Mouse (Mus musculus) forebrain, postnatal 0 days (tissue): ENCODE measurements at regions not wholly inside any gene's neighbourhood (a gene's known extent, or its start where the extent isn't known, plus 50 kb on each side); places are given as distances from the start of the nearest gene placed in this dataset.

ENCODE experiments used
- ATAC-seq: fragments of 200-750 bp; cut with Nextera tagmentation; 2 replicates; pipeline ENCODE4 v1.8.0; 2017; ENCODE audit warnings: mild to moderate bottlenecking, moderate library complexity
- DNase-seq: peaks from one replicate; pipeline ENCODE4 v3.0.0-alpha.2; 2015
- H3K27ac ChIP-seq: fragments of 300-500 bp; sonication (generic); 2 replicates; pipeline ENCODE4 v1.5.1; 2014; ENCODE audit warnings: low read depth, mild to moderate bottlenecking, antibody characterized with exemption, low read length, moderate library complexity, mixed read lengths
- H3K27me3 ChIP-seq: fragments of 300-500 bp; sonication (generic); 2 replicates; pipeline ENCODE4 v1.6.1; 2014; ENCODE audit warnings: mild to moderate bottlenecking, low read length, mixed read lengths; ENCODE audit not compliant: insufficient read depth
- H3K36me3 ChIP-seq: fragments of 300-500 bp; sonication (generic); 2 replicates; pipeline ENCODE4 v1.6.1; 2014; ENCODE audit warnings: mild to moderate bottlenecking, moderate library complexity; ENCODE audit not compliant: insufficient read depth
- H3K4me1 ChIP-seq: fragments of 300-500 bp; sonication (generic); 2 replicates; pipeline ENCODE4 v1.6.1; 2014; ENCODE audit warnings: antibody characterized with exemption; ENCODE audit not compliant: insufficient read depth
- H3K4me2 ChIP-seq: fragments of 300-500 bp; sonication (generic); 2 replicates; pipeline ENCODE4 v1.6.1; 2014; ENCODE audit warnings: low read depth, mild to moderate bottlenecking, moderate library complexity
- H3K4me3 ChIP-seq: fragments of 300-500 bp; sonication (generic); 2 replicates; pipeline ENCODE4 v1.5.1; 2014; ENCODE audit warnings: low read depth, low read length, mixed read lengths
- H3K9ac ChIP-seq: fragments of 300-500 bp; sonication (generic); 2 replicates; pipeline ENCODE4 v1.6.1; 2014; ENCODE audit warnings: mild to moderate bottlenecking
- H3K9me3 ChIP-seq: fragments of 300-500 bp; sonication (generic); 2 replicates; pipeline ENCODE4 v1.6.1; 2016; ENCODE audit warnings: low read length
- CTCF ChIP-seq: sonication (generic); IDR thresholded peaks from 2 replicates; pipeline ENCODE4 v1.5.1; 2016; ENCODE audit warnings: antibody characterized with exemption, control low read depth, low read depth
- WGBS: fragments of 180-500 bp; shearing (Covaris S2); extraction: QIAGEN DNeasy Blood & Tissue Kit; methylation state at CpG from one replicate; pipeline ENCODE4 v1.1.7; 2014; 5-methylcytosine and 5-hydroxymethylcytosine counted together

DNA sequence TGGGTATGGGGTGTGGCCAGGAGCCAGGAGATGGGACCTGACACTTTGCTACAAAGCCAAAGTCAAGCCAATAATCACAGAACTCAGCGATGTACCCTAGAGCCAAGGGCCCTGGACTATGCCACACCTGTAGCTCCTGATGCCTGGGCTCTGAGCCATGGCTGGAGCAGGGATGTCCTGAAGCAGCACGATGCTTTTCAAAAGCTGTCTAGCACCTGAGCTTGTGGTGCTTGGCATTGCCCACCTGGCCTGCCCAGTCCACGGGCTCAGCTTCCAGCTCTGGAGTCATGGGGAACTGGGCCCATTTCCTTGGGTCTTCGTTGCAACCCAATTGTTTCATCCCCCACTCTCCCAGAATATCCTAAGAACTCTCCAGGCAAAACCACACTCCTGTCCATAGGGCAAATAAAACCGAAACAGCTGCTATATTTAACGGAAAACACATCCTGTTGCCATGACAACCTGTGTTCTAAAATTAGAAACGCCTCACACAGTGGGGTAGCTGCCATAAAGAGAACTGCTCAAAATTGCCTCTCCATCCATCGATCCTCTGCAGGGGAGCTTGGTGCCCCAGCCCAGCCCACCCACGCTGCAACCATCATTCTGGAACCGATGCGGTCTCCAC lies 102.2 kb downstream of the Ndufa10 start:
- DNase-seq (peak; percentile 89), ATAC-seq (peak; percentile 87)
- Histone ChIP-seq H3K27ac (peak overlapping the region; percentile 68), H3K4me1 (peaks cover 18% of the 10 kb centered on the region), H3K27me3 (no peaks in the 10 kb centered on the region), H3K9ac (no peak overlapping the region), H3K4me2 (peak overlapping the region; percentile 35), H3K4me3 (no peak overlapping the region), H3K36me3 (no peaks in the 10 kb centered on the region), H3K9me3 (no peaks in the 10 kb centered on the region)
- TF ChIP-seq CTCF, result no peak
- WGBS, result 27% methylated on average over 11 of the region's 11 CpGs

DNA sequence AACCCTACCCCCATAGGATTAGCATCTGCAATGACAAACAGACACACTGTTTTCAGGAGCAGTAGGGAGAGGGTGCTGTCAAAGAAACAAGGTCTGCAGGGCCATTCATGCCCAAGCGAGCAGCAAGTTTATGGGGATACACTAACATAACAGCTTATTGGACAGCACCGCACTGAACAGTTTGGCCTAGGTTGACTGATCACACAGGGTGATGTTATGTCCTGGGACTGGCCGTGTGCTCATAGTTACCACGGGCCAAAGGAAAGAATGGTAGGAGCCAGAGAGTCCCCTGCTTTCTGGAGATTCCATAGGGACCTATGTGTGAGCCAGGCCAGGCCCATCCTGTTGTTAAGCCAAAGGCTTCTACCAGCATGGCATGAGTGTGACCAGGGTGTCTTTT lies 102.8 kb downstream of the Ndufa10 start:
- H3K9ac ChIP-seq, result no peak overlapping the region
- ATAC-seq, result no peak
- no peak for DNase-seq
- WGBS, result 87% methylated on average over 4 of the region's 4 CpGs
- H3K36me3 ChIP-seq, result no peaks in the 10 kb centered on the region
- H3K27ac ChIP-seq, result no peak overlapping the region; the same call in 1 of the 2 replicates
- H3K27me3 ChIP-seq, result no peaks in the 10 kb centered on the region
- no peak overlapping the region for H3K4me2 ChIP-seq
- TF ChIP-seq CTCF, result no peak
- H3K9me3 ChIP-seq, result no peaks in the 10 kb centered on the region
- H3K4me3 ChIP-seq, result no peak overlapping the region
- H3K4me1 ChIP-seq, result peaks cover 18% of the 10 kb centered on the region

DNA sequence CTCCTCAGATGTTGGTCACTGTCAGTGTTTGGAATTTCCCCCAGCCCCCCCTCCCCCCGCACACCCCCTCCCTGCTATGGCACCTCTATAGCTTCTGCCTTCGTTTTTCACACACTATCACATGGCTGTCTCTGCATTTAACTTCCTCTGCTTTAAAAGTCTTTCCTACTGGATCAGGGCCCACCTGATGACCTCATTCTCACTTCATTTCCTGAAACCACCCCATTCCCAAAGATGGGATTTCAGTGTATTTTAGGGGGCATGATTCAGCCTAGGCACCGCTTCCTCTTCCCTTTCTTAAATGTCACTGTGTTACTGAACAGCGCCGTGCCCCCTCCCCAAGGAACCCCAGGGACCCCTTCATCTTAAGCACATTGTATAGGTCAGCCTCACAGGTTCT lies 103.7 kb downstream of the Ndufa10 start:
- Histone ChIP-seq H3K4me3 (no peak overlapping the region), H3K9ac (no peak overlapping the region), H3K27ac (no peak overlapping the region), H3K36me3 (no peaks in the 10 kb centered on the region), H3K9me3 (no peaks in the 10 kb centered on the region), H3K27me3 (no peaks in the 10 kb centered on the region), H3K4me1 (peaks cover 18% of the 10 kb centered on the region), H3K4me2 (no peak overlapping the region)
- DNase-seq, result no peak
- 87% methylated on average over 5 of the region's 5 CpGs for WGBS
- no peak for ATAC-seq
- TF ChIP-seq CTCF, result no peak

DNA sequence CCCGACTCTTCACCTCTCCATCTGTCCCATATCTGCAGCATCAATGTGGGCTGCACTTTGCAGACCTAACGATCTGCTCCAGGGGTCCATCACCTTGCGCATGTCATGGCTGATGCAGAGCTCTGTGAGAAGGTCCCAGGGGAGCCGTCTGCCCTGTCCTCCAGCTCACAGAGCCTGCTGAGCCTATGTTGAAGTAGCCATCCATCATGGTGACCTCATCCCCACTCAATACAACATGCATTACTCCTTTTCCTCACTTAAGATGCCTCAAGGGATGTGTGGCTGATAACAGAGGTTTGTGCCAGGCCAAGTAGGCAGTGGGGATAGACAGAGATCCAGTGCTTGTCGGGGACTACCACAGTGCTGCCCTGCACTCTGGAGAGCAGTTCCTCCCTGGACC lies 107.4 kb downstream of the Ndufa10 start:
- no peak overlapping the region for H3K27ac ChIP-seq
- 89% methylated on average over 5 of the region's 5 CpGs for WGBS
- H3K4me1 ChIP-seq, result peaks cover 5% of the 10 kb centered on the region
- H3K36me3 ChIP-seq, result no peaks in the 10 kb centered on the region
- DNase-seq, result no peak
- H3K9ac ChIP-seq, result no peak overlapping the region
- no peak overlapping the region for H3K4me2 ChIP-seq
- H3K27me3 ChIP-seq, result no peaks in the 10 kb centered on the region
- no peak for ATAC-seq
- TF ChIP-seq CTCF, result no peak
- no peaks in the 10 kb centered on the region for H3K9me3 ChIP-seq
- no peak overlapping the region for H3K4me3 ChIP-seq

DNA sequence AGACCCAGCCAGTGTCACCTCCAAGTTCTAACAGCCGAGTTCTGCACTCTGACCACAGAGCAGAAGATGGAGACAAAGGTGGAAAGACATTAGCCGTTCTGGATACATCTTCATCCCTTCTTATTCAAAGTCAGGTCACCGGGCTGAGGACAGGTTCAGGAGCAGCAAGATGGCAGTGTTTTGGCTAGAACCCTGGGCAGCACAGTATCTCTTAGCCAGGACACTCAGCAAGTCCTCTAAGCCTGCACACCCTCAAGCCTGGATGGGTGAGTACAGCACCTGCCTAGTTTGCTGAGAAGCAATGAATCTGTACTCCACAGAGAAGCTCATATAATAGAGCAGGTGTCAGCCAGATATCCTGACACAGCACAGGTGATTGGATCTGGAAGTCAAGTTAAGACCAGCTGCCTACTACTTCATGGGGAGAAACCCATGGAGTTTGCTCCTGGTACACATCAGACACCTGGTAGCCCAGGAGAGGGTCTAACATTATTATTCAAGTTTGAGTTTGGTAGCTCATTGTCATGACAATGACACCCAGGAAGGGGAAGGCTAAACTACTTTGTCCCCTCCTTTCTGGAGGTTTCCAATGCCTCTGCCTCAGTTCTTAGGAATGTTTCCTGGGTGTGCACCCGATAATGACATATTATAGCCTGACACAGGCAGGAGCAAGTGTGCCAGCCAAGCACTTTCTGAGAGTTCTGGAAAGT lies 108.1 kb downstream of the Ndufa10 start:
- H3K27ac ChIP-seq, result no peak overlapping the region
- no peak for TF ChIP-seq CTCF
- ATAC-seq, result no peak

DNA sequence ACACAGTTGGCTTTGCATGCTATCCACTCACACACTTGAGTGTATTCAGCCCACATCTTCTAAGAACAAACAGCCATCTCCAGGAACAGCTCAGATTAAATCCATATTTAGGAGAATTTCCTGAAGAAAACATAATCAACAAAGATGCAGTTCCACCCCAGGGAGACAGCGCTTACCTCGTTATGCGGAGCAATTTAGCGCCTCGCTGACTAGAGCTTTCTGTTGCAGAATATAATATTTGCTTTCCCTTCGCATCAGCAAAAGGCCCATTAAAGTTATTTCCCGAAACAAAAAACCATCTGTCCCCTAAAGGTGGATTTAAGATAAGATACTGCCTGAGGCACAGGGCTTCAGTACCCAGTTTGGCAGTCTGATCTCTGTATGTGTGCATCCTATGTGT lies 112.0 kb downstream of the Ndufa10 start:
- no peak overlapping the region for H3K4me2 ChIP-seq
- no peaks in the 10 kb centered on the region for H3K27me3 ChIP-seq
- no peaks in the 10 kb centered on the region for H3K36me3 ChIP-seq
- no peak overlapping the region for H3K27ac ChIP-seq
- no peak overlapping the region for H3K4me3 ChIP-seq
- DNase-seq (peak; percentile 21), ATAC-seq (peak; percentile 27; the same call in 1 of the 2 replicates)
- WGBS, result 38% methylated on average over 7 of the region's 7 CpGs
- no peaks in the 10 kb centered on the region for H3K9me3 ChIP-seq
- TF ChIP-seq CTCF, result no peak
- H3K4me1 ChIP-seq, result no peaks in the 10 kb centered on the region
- H3K9ac ChIP-seq, result no peak overlapping the region

More for the DNA sequence above, 108.1 kb downstream of the Ndufa10 start:
- Histone ChIP-seq H3K4me2 (no peak overlapping the region), H3K4me1 (no peaks in the 10 kb centered on the region; the same call in 1 of the 2 replicates), H3K4me3 (no peak overlapping the region), H3K9me3 (no peaks in the 10 kb centered on the region), H3K36me3 (no peaks in the 10 kb centered on the region), H3K27me3 (no peaks in the 10 kb centered on the region), H3K9ac (no peak overlapping the region)
- no peak for DNase-seq
- 79% methylated on average over 4 of the region's 4 CpGs for WGBS

DNA sequence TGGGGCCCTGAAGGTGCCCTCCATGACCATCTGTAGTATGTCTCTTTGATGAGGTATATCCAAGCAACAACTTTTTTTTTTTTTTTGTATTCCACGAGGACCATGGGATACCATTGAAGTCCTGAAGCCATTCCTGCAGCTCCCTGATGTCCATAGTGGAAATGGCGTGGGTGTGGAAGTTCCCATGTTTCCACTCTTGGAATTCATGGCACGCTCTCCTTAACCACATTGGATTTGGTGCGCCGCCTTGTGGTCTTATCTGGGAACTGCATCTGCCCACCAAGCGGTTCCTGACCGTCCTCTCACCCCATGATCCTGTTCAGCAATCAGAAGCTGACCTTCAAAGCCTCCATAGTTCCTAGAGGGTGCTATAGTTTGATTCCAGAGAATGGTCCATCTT lies 113.4 kb downstream of the Ndufa10 start:
- 10% methylated on average over 7 of the region's 7 CpGs for WGBS
- H3K4me3 ChIP-seq, result no peak overlapping the region
- no peaks in the 10 kb centered on the region for H3K36me3 ChIP-seq
- no peak overlapping the region for H3K4me2 ChIP-seq
- TF ChIP-seq CTCF, result peak; percentile 86
- DNase-seq, result peak; percentile 67
- peak; percentile 40; the same call in 1 of the 2 replicates for ATAC-seq
- no peaks in the 10 kb centered on the region for H3K27me3 ChIP-seq
- no peaks in the 10 kb centered on the region for H3K4me1 ChIP-seq
- H3K9ac ChIP-seq, result no peak overlapping the region
- H3K27ac ChIP-seq, result no peak overlapping the region
- no peaks in the 10 kb centered on the region for H3K9me3 ChIP-seq
